Mouse (Mus musculus) T-helper 2 cell (primary cell): ENCODE measurements around the gene Lst1.

Experiments
- in situ Hi-C: fragments of 300-600 bp; cut with MboI, MseI; formaldehyde crosslinking; loops from one replicate; pipeline ENCODE4 v1.15.1; 2025; ENCODE audit warnings: high pct_unique_total_duplicates

The Lst1 gene

DNA sequence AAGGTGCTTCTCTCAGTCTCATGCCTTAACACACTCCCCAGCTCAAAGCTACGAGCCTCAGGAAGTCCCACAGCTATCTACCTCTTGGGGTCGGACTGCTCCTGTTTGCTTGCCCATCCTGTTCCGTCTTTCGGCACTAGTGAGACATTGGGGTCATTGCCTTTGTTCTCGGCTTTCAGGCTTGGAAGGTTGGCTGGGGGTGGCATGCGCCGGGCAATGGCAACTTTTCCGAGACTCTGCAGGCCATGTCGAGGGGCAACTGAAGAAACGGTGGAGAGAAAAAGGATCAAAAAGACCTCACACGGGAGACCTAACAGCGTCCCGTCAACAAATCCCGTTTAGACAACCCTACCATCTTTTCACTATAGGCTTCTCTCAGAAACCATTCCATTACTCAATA is 26.1 kb downstream of the Lst1 start:
- in situ Hi-C loops, result no loop called here

DNA sequence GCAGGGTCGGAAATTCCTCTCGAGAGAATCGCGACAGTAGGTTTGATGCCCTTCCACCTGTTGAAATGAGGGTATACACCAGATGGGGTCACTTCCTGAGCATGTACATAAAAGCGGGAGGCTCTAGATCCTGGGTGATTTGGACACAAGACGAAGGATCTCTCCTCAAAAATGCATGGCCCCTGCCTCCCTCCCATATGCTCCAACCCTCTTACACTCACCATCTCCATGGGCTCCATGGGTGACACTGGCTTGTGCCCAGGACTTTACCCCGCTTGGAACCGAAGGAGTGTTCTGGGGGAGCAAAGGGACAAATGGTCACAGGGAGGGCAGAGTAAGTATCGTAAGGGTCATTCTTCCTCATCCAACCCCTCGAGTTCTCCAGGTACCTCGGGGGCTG is 26.8 kb downstream of the Lst1 start:
- in situ Hi-C loops, result no loop called here

DNA sequence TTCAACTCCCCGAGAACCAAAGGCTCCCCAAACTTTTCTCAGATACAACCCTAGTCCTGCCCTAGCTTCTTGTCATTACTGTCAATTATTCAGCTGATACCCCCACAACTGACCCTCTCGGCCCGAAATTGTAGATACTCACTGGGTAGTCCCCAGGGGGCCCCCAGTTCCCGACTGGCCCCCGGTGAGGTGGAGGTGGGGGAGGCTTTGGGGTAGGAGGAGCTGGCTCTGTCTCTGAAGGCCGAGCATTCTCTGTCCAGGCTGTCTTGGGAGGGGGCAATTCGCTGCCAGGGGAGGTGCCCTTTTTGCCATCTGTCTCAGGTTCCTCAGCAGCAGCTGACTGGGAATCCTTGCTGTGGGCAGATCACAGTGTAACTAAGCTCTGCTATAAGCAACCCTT is 28.6 kb downstream of the Lst1 start:
- in situ Hi-C loops, result no loop called here

DNA sequence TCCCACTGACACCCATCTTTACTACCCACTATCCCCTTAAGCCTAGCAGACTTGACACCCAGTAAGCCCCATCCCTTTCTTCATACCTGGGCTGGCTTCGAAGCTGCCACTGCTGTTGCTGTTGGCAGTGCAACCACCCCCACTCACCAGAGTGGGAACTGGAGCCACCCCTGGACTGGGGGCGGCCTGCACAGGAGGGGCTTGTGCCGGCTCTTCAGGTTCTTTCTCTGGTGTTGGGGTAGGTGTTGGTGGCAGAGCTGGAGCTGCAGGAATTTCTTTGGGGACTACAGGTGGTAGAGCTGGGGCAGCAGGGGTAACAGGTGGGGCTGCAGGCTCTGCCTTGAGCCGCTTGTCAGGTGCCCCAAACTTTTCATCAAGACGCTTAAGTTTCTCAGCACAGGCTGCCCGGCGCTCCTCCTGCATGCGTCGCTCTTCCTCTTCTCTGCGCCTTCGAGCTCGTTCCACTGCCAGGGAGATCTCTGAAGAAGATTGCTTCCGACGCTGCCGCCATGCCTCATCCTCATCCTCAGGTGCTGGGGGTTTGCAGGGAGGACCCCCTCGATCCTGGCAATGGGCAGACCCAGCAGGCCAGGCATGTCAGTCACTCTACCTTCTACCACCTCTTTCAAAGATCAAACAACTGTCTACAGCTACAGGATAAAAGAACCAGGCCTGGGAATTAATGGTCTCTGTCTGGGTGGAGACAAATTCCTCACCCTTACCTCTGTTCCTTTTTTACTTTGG is 29.2 kb downstream of the Lst1 start:
- in situ Hi-C loops, result no loop called here

DNA sequence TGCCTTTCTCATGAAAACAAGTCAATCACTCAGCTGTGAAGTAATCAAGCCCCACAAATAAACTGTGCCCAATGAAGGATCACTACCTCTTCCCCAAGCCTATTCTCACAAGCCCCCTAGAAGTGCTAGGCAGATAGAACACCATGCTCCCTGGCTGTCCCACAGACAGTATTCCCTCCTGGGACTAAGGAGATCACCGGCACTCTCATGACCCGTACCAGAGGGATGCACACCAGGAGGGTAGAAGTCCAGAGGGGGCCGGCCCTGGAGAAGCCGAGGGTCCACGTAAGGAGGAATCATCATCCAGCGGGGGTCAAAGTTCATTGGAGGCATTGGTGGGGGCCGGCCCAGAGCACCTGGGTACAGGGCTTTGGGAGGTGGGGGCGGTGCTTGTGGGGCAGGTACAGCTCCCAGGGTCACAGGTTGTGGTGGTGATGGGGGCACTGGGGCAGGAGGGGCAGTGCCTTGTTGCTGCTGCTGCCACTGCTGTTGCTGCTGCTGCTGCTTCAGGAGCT is 30.5 kb downstream of the Lst1 start:
- in situ Hi-C loops, result no loop called here

DNA sequence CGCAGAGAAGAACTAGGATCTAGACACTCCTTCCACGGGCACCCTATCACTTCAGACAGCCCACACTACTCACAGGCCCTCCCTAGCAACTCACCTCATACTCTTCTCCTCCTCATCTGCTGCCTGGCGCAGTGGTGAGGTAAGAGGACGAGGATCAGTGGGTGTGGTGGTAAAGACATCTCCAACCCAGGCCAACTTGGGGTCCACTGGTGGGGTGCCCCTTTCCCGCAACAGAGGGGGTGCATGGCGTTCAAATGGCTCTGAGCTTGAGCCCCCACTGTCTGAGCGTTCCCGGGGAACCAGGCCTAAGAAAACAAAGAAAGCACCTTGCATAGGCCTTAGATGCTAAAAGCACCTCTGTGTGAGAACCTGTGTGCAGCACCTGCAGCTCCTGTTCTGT is 31.0 kb downstream of the Lst1 start:
- in situ Hi-C loops, result no loop called here

DNA sequence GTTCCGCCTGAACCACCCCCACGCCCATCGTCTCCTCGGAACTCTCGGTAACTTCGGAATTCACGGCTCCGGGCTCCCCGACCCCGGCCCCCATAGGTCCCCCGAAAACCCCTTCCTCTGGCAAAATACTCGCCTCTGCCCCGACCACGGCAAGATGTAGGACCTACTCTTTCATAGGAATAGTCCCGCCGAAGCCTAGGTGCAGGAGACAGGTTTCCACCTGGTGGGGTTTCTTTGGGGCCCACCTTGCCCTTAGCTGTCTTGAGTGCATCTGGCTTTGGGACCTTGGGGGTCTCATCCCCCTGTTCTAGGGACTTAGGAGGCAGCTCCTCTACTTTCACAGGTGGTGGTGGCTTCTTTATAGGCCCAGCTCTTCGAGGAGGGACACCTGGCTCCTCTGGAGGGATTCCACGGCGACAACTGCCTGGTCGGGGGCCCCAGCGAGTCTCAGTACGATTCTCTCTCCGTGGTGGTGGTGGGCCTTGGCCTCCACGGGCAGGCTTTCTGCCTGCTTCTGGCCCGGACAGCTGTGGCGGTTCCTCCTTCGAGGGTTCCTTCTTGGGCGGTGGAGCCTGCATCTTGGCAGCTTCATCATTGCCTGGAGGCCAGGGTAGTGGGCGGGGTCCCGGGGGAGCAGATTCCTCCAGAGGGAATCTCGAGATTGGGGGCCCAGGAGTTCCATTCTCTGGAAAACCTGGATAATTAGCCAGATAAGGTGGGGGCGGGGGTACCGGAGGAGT is 31.6 kb downstream of the Lst1 start:
- in situ Hi-C loops, result no loop called here

DNA sequence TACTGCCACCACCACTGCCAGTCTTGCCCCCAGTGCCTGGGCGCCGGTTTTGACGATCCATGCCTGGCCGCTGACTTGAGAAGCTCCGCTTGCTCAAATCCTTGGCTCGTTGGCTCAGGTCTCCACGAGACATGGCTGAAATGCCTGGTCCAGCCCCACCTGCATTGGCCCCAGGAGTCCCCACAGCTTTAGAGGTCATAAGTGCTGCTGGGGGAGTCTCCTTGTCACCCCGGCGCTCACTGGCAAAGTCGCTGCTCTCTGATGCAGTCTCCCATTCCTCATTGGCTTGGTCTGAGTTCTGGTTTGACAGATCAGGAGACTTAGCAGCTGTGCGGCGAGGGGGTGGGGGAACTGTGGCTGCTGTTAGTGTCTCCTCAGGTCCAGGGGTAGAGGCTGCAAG is 32.8 kb downstream of the Lst1 start:
- in situ Hi-C loops, result no loop called here

DNA sequence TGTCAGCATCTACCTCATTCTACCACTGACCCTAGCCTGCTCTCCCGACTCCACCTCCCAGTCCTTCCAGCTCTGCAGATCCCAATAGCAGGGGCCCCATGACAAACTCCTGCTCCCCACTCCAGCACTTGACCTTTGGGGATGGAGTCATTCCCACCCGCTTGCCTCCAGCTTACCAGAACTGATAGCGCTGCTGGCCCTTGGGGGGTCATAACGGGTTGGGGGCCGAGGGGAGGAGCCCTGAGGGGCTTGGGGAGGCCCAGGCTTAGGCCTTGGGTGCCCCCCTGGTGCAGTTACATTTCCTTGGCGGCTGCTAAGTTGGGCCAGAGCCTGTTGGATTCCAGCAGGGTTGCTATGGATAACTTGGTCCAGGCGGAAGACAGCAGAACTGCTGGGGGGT is 33.6 kb downstream of the Lst1 start:
- in situ Hi-C loops, result no loop called here

DNA sequence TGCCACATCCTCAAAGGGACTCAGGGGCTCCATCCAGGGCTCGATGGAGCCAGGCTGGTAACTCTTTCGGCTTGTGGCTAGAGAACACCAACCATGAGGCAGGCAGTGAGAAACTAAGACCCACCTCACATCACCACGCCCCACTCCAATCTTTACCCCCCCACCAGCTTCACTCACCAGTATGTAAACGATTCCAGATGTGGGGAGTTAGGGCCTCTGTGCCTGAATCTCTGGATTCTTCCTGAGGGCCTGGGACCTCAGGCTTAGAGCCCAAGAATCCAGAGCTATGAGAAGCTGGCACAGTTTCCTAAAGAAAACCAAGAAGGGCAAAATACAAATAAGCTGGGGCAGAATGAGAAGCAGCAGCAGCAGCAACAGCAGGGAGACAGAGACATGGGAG is 34.3 kb downstream of the Lst1 start:
- in situ Hi-C loops, result no loop called here

DNA sequence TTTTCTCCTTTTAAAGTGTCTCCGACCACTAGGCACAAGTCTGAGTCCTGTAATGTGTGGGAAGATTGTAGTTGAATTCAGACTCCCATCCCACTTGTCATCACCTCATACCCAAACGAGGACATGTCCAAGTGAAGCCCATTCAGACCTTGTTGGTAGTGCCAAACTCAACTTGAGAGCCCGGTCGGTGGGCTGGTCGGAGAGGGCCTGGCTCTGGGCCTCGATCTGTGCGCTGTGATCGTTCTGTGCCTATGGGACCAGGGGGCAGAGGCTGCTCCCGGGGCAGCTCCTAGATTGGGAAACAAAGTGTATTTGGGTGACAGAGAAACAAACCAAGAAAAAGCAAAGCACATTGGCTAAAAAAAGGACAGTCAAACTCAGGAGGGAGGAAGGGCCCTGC is 35.2 kb downstream of the Lst1 start:
- in situ Hi-C loops, result no loop called here

DNA sequence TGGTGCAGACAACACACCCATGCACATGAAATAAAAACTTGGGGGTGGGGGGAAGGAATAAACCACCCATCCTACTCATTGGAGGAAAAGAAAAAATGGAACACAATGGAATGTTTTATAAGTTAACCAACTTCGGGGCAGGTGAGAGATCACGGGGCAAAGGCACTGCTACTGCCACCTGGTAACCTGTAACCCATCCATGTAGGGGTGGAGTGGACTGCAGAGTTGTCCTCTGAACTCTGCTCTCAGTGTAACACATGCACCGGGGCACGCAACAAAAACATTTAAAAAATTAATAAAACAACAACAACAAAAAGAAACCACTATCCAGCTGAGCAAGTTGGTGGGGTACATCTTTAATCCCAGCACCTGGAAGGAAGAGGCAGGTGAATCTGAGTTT is 36.1 kb downstream of the Lst1 start:
- in situ Hi-C loops, result no loop called here

DNA sequence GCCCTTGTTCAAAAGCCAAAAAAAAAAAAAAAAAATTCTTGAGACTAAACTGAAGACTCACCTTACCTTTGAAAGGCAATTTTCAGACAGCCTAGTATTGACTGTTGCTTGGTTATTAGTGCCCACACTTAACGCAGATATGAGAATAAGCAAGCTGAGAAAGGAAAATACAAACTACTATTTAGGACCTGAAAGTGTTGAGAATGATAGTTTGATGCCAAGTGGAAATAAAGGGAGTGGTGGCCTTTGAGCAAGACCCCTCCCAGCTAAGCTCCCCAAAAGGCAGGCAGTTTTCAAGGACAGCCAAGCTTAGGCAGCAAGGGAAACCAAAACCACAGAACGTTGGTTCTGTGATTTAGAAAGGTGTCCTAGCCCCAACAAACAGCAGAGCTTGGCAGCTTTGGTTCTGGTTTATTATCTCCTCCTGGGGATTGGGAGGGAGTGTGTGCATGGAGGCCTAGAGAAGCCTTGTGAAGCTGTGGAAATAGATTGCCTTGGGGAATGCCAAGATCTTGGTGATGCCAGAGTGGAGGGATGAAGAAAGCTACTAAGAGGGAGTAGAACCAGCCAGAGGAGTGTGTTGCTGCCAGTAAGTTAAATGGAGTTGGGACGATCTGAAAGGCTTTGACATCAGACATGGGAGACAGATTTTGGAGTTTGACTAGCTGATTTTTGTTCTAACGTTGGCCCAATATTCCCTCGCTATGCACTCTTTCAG is 40.2 kb downstream of the Lst1 start:
- in situ Hi-C loops, result no loop called here

DNA sequence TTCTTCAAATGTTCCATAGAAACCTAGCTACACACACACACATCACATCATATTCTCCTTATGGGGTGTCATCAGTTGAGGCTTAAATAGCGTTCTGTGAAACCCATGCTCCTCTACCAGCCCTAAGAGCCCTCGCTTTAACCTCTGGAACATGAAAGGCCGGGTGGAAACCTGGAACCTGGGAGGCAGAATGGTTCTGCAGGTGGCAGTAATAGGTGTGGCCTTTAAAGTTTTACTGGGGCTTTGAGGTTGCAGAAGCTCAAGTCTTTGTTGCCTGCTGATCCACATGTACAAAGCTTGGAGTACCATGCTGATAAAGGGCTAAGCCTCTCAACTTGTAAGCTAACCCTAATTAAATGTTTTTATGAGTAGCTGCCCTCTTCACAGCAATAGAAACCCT is 40.9 kb downstream of the Lst1 start:
- in situ Hi-C loops, result no loop called here

DNA sequence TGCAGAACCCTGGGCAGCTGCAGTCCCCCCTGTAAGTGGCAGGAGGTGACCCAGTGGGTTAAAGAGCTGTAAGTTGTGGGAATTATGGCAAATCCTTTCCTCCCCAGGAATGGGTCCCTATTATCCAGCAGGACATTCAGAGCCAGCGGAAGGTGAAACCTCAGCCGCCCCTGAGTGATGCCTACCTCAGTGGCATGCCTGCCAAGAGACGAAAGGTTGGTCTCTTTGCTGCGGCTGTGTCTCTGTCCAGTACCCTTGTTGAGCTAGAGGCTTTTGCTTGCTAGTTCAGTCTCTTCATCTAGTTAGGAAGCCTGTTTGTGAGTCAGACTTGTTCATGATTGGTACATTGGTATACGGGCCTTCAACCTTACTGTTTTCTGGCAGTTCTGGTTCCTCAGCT is 42.1 kb downstream of the Lst1 start:
- in situ Hi-C loops, result no loop called here

DNA sequence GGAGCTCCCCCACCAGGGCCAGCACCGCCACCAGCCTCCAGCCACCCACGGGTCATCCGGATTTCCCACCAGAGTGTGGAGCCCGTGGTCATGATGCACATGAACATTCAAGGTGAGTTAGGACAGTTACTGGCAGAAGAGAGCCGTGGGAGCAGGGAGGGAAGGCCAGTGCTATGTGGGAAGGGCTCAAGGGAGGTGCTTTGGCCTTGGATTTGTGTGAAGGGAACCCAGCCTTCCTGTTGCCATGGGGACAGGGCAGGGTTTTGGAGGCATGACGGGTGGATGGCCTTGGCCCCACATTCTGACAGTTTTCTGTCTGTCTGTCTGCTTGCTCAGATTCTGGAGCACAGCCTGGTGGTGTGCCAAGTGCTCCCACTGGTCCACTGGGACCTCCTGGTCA is 46.3 kb downstream of the Lst1 start:
- in situ Hi-C loops, result no loop called here

DNA sequence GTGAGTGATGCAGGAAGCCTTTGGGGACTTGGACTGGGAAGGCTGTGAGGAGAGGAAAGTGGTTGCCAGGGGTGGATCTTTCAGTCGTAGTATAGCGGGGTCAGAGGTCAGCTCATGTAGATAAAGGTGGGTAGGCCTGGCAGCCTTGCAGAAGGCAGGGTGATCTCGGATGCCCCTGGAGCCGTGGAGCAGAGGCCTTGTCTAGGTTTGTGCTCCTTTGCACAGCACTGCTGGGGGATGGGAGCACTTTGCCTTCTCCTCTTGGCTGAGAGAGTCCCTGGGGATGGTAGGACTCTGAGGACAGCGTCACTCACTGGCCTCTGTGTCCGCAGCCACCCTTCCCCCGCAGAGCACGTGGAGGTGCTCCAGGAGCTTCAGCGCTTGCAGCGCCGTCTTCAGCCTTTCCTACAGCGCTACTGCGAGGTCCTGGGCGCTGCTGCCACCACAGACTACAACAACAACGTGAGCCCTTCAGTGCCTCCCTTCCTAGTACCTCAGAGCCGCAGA is 47.7 kb downstream of the Lst1 start:
- in situ Hi-C loops, result no loop called here

DNA sequence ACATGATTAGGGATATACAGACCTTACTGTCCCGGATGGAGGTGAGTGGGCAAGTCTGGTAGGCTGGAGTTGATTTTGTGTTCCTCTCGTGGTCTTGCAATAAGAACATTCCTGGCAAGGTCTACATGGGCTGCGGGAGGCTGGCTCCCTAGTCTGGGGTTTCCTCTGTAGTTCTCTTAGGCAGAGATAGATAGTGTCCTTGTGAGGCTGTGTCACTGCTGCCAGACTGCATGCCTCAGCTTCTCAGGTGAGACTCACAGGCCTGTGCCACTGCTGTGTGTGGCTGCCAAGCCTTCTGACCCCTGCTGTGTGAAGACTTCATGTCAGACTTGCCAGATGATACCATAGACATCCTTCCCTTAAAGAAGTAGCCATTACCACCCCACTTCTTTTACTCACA is 49.0 kb downstream of the Lst1 start:
- in situ Hi-C loops, result no loop called here

DNA sequence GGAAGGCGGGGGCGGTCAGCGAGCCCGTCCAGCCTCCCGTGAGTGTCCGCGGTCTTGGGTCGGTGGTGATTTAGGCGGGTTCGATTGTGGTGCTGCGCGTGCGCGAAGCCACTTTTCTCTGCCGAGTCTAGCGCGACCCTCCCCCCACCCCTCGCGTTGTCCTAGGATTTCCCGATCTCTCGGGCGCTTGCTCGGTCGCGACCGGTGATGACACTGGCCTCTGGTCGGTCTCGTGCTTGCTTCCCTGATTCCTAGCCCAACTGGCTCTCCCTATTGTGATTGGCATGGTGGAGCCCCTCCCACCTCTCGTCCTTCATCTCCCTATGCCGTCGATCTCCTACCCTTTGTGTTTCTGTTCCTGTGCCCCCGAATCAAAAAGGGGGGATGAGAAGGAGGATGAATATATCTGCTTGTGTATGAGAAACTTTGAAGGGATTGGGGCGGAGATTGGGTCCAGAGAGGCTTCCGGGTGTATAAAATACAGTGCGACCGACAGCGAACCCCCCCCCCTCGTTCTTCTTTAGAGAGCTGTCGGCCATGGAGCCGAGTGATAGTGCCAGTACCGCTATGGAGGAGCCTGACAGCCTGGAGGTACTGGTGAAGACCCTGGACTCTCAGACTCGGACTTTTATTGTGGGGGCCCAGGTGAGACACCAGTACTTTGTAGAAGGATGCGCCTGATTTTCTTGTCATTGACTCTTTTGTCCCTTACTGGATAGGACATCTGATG is 52.5 kb downstream of the Lst1 start:
- in situ Hi-C loops, result no loop called here
